Mouse (Mus musculus): Measurements from ENCODE around the gene Erbb4. TPM values are rescaled to one million over a fixed set of nuclear protein-coding genes. Genes with fewer than 3 reads are reported as not detected.

The Erbb4 gene
- polyA plus RNA-seq, 1 experiment from 2014 or later, result 13.8 TPM

DNA sequence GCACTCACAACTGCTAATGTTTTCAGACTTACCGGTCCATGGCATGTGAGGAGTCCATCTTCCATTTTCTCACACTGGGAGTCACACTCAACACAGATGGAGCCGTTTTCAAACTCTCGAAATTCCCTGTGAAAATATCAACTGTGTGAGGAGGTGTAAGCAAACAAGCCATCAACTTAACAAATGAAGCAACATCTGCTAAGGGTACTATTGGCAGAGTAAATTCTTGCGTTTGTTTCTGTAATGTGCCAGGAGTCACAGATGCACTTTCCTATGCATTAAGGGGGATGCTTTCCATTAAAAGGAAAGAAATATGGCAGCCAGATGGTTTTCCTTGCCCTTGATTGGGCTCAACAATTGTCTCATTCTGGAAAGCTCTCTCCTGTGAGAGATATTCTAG lies 802.0 kb downstream of the Erbb4 start:
- Histone ChIP-seq H3K4me1 (ENCODE audit: control insufficient read depth in 2 of 2, insufficient read depth in 2 of 2, low read length in 2 of 2) (peaks cover 0 to 4% of the 10 kb centered on the region in 2 experiments; a peak in 3 of 4 replicates), H3K4me3 (ENCODE audit: control insufficient read depth in 1 of 2, insufficient read depth in 1 of 2, low read depth in 1 of 2, low read length in 2 of 2) (no peak overlapping the region), H3K27me3 (ENCODE audit: control insufficient read depth, insufficient read depth, low read length) (no peaks in the 10 kb centered on the region), H3K36me3 (ENCODE audit: control insufficient read depth, insufficient read depth, low read length) (no peaks in the 10 kb centered on the region), H3K27ac (replicated peaks in 1 of 2; ENCODE audit: control insufficient read depth in 1 of 2, insufficient read depth in 1 of 2, low read depth in 2 of 2, low read length in 2 of 2) (no peak overlapping the region), H3K4me2 (ENCODE audit: low read length) (no peak overlapping the region), H3K9ac (ENCODE audit: low read length) (no peak overlapping the region), H3K9me3 (ENCODE audit: control insufficient read depth, low read length) (no peaks in the 10 kb centered on the region)
- ATAC-seq (ENCODE audit: insufficient number of reproducible peaks, insufficient read depth, low FRiP score, low read depth), result no peak
- WGBS, result 89% methylated on average over 4 of the region's 4 CpGs

GRCm38 (mm10) chr1:68284443-68284842 lies 823.4 kb downstream of the Erbb4 start:
- Histone ChIP-seq H3K27me3 (ENCODE audit: control insufficient read depth, insufficient read depth, low read length) (no peaks in the 10 kb centered on the region), H3K27ac (replicated peaks in 1 of 2; ENCODE audit: control insufficient read depth in 1 of 2, insufficient read depth in 1 of 2, low read depth in 2 of 2, low read length in 2 of 2) (no peak overlapping the region), H3K9ac (ENCODE audit: low read length) (no peak overlapping the region), H3K4me2 (ENCODE audit: low read length) (no peak overlapping the region), H3K4me3 (ENCODE audit: control insufficient read depth in 1 of 2, insufficient read depth in 1 of 2, low read depth in 1 of 2, low read length in 2 of 2) (no peak overlapping the region), H3K9me3 (ENCODE audit: control insufficient read depth, low read length) (no peaks in the 10 kb centered on the region), H3K36me3 (ENCODE audit: control insufficient read depth, insufficient read depth, low read length) (no peaks in the 10 kb centered on the region), H3K4me1 (ENCODE audit: control insufficient read depth in 2 of 2, insufficient read depth in 2 of 2, low read length in 2 of 2) (no peaks in the 10 kb centered on the region)
- ATAC-seq (ENCODE audit: insufficient number of reproducible peaks, insufficient read depth, low FRiP score, low read depth), result no peak
- 58% methylated on average over 2 of the region's 2 CpGs for WGBS

- ATAC-seq (ENCODE audit: insufficient number of reproducible peaks, insufficient read depth, low FRiP score, low read depth), result no peak
- Histone ChIP-seq H3K4me1 (ENCODE audit: control insufficient read depth in 2 of 2, insufficient read depth in 2 of 2, low read length in 2 of 2) (no peaks in the 10 kb centered on the region), H3K9me3 (ENCODE audit: control insufficient read depth, low read length) (no peaks in the 10 kb centered on the region), H3K36me3 (ENCODE audit: control insufficient read depth, insufficient read depth, low read length) (no peaks in the 10 kb centered on the region), H3K4me2 (ENCODE audit: low read length) (no peak overlapping the region), H3K9ac (ENCODE audit: low read length) (no peak overlapping the region), H3K27me3 (ENCODE audit: control insufficient read depth, insufficient read depth, low read length) (no peaks in the 10 kb centered on the region), H3K27ac (replicated peaks in 1 of 2; ENCODE audit: control insufficient read depth in 1 of 2, insufficient read depth in 1 of 2, low read depth in 2 of 2, low read length in 2 of 2) (no peak overlapping the region), H3K4me3 (ENCODE audit: control insufficient read depth in 1 of 2, insufficient read depth in 1 of 2, low read depth in 1 of 2, low read length in 2 of 2) (no peak overlapping the region)
- WGBS, result 67% methylated on average over 5 of the region's 5 CpGs
These were observed 832.0 kb downstream of the Erbb4 start for GRCm38 (mm10) chr1:68275819-68276218.

DNA sequence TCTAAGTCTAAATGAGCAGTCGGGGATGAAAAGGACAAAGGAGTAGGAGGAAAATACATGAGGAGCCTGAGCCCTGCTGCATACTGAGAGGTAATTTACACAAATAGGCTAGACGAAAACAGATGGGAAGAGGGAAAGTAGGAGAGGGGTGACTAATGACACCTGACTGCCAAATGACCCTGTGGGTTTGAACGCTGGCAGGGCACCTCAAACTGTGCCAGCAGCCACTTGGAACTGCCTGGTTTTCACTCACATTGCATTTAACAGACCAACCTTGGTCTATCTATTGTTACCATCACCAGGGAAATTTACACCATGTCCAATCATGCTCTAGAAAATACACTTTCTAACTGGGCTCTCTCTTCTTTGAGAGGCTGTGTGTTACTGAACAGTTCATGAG lies 929.3 kb downstream of the Erbb4 start:
- H3K4me3 ChIP-seq (ENCODE audit: control insufficient read depth in 1 of 2, insufficient read depth in 1 of 2, low read depth in 1 of 2, low read length in 2 of 2), result no peak overlapping the region
- WGBS, result 43% methylated on average over 3 of the region's 3 CpGs
- H3K4me2 ChIP-seq (ENCODE audit: low read length), result no peak overlapping the region
- no peak for ATAC-seq (ENCODE audit: insufficient number of reproducible peaks, insufficient read depth, low FRiP score, low read depth)
- H3K9ac ChIP-seq (ENCODE audit: low read length), result no peak overlapping the region
- H3K36me3 ChIP-seq (ENCODE audit: control insufficient read depth, insufficient read depth, low read length), result no peaks in the 10 kb centered on the region
- no peaks in the 10 kb centered on the region for H3K27me3 ChIP-seq (ENCODE audit: control insufficient read depth, insufficient read depth, low read length)
- H3K4me1 ChIP-seq (ENCODE audit: control insufficient read depth in 2 of 2, insufficient read depth in 2 of 2, low read length in 2 of 2), result no peaks in the 10 kb centered on the region
- no peaks in the 10 kb centered on the region for H3K9me3 ChIP-seq (ENCODE audit: control insufficient read depth, low read length)
- no peak overlapping the region for H3K27ac ChIP-seq (replicated peaks in 1 of 2; ENCODE audit: control insufficient read depth in 1 of 2, insufficient read depth in 1 of 2, low read depth in 2 of 2, low read length in 2 of 2)

DNA sequence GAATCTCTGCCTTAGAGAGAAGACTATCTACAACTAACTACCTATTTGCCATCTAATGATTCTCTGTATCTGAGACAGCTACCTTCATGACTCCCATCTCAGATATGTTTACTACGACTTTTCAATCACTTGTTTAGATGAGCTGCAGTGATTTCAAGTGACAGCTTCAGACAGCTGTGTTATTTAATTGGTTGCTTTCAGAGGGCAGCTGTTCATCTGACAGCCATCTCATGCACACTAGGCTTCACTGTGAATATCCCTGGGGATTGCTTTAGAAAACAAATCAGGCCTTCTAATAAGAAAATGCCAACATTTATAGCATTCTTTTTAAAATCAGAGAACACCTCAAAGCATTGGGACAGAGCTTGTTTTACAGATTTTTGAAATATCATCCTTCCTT lies 952.6 kb downstream of the Erbb4 start:
- H3K36me3 ChIP-seq (ENCODE audit: control insufficient read depth, insufficient read depth, low read length), result no peaks in the 10 kb centered on the region
- H3K4me2 ChIP-seq (ENCODE audit: low read length), result no peak overlapping the region
- no peak overlapping the region for H3K9ac ChIP-seq (ENCODE audit: low read length)
- no peaks in the 10 kb centered on the region for H3K4me1 ChIP-seq (ENCODE audit: control insufficient read depth in 2 of 2, insufficient read depth in 2 of 2, low read length in 2 of 2)
- no peaks in the 10 kb centered on the region for H3K9me3 ChIP-seq (ENCODE audit: control insufficient read depth, low read length)
- 64% methylated on average over 1 of the region's 1 CpGs for WGBS
- no peak overlapping the region for H3K27ac ChIP-seq (replicated peaks in 1 of 2; ENCODE audit: control insufficient read depth in 1 of 2, insufficient read depth in 1 of 2, low read depth in 2 of 2, low read length in 2 of 2)
- ATAC-seq (ENCODE audit: insufficient number of reproducible peaks, insufficient read depth, low FRiP score, low read depth), result no peak
- no peak overlapping the region for H3K4me3 ChIP-seq (ENCODE audit: control insufficient read depth in 1 of 2, insufficient read depth in 1 of 2, low read depth in 1 of 2, low read length in 2 of 2)
- H3K27me3 ChIP-seq (ENCODE audit: control insufficient read depth, insufficient read depth, low read length), result no peaks in the 10 kb centered on the region

GRCm38 (mm10) chr1:68150572-68150971 lies 957.3 kb downstream of the Erbb4 start:
- Histone ChIP-seq H3K4me3 (ENCODE audit: control insufficient read depth in 1 of 2, insufficient read depth in 1 of 2, low read depth in 1 of 2, low read length in 2 of 2) (no peak overlapping the region), H3K4me1 (ENCODE audit: control insufficient read depth in 2 of 2, insufficient read depth in 2 of 2, low read length in 2 of 2) (no peaks in the 10 kb centered on the region), H3K4me2 (ENCODE audit: low read length) (no peak overlapping the region), H3K36me3 (ENCODE audit: control insufficient read depth, insufficient read depth, low read length) (no peaks in the 10 kb centered on the region), H3K27me3 (ENCODE audit: control insufficient read depth, insufficient read depth, low read length) (no peaks in the 10 kb centered on the region), H3K27ac (replicated peaks in 1 of 2; ENCODE audit: control insufficient read depth in 1 of 2, insufficient read depth in 1 of 2, low read depth in 2 of 2, low read length in 2 of 2) (no peak overlapping the region), H3K9ac (ENCODE audit: low read length) (no peak overlapping the region), H3K9me3 (ENCODE audit: control insufficient read depth, low read length) (no peaks in the 10 kb centered on the region)
- 84% methylated on average over 2 of the region's 2 CpGs for WGBS
- no peak for ATAC-seq (ENCODE audit: insufficient number of reproducible peaks, insufficient read depth, low FRiP score, low read depth)

- no peaks in the 10 kb centered on the region for H3K4me1 ChIP-seq (ENCODE audit: control insufficient read depth in 2 of 2, insufficient read depth in 2 of 2, low read length in 2 of 2)
- H3K36me3 ChIP-seq (ENCODE audit: control insufficient read depth, insufficient read depth, low read length), result no peaks in the 10 kb centered on the region
- H3K9me3 ChIP-seq (ENCODE audit: control insufficient read depth, low read length), result no peaks in the 10 kb centered on the region
- H3K4me2 ChIP-seq (ENCODE audit: low read length), result no peak overlapping the region
- H3K27ac ChIP-seq (replicated peaks in 1 of 2; ENCODE audit: control insufficient read depth in 1 of 2, insufficient read depth in 1 of 2, low read depth in 2 of 2, low read length in 2 of 2), result no peak overlapping the region
- no peak for ATAC-seq (ENCODE audit: insufficient number of reproducible peaks, insufficient read depth, low FRiP score, low read depth)
- H3K27me3 ChIP-seq (ENCODE audit: control insufficient read depth, insufficient read depth, low read length), result no peaks in the 10 kb centered on the region
- WGBS, result 84% methylated on average over 7 of the region's 7 CpGs
- no peak overlapping the region for H3K4me3 ChIP-seq (ENCODE audit: control insufficient read depth in 1 of 2, insufficient read depth in 1 of 2, low read depth in 1 of 2, low read length in 2 of 2)
- no peak overlapping the region for H3K9ac ChIP-seq (ENCODE audit: low read length)
These were observed 965.1 kb downstream of the Erbb4 start for GRCm38 (mm10) chr1:68142562-68143350.

- Histone ChIP-seq H3K4me2 (ENCODE audit: low read length) (no peak overlapping the region), H3K4me3 (ENCODE audit: control insufficient read depth in 1 of 2, insufficient read depth in 1 of 2, low read depth in 1 of 2, low read length in 2 of 2) (no peak overlapping the region), H3K4me1 (ENCODE audit: control insufficient read depth in 2 of 2, insufficient read depth in 2 of 2, low read length in 2 of 2) (no peaks in the 10 kb centered on the region), H3K36me3 (ENCODE audit: control insufficient read depth, insufficient read depth, low read length) (no peaks in the 10 kb centered on the region), H3K27me3 (ENCODE audit: control insufficient read depth, insufficient read depth, low read length) (no peaks in the 10 kb centered on the region), H3K27ac (replicated peaks in 1 of 2; ENCODE audit: control insufficient read depth in 1 of 2, insufficient read depth in 1 of 2, low read depth in 2 of 2, low read length in 2 of 2) (no peak overlapping the region), H3K9ac (ENCODE audit: low read length) (no peak overlapping the region), H3K9me3 (ENCODE audit: control insufficient read depth, low read length) (no peaks in the 10 kb centered on the region)
- no peak for ATAC-seq (ENCODE audit: insufficient number of reproducible peaks, insufficient read depth, low FRiP score, low read depth)
These were observed 972.9 kb downstream of the Erbb4 start for GRCm38 (mm10) chr1:68134943-68135342.

All from heart, embryonic 14.5 days (tissue).